Mouse (Mus musculus) hindbrain, embryonic 11.5 days (tissue): ENCODE data around the gene 9530068E07Rik. TPM values are rescaled to one million over a fixed set of nuclear protein-coding genes. Genes with fewer than 3 reads are reported as not detected.

Experiments
- ATAC-seq: fragments of 200-750 bp; cut with Nextera tagmentation; 2 replicates; pipeline ENCODE4 v1.8.0; 2017; ENCODE audit warnings: mild to moderate bottlenecking, moderate TSS enrichment, moderate library complexity; ENCODE audit not compliant: low FRiP score
- DNase-seq: peaks from one replicate; pipeline ENCODE4 v3.0.0-alpha.2; 2015; ENCODE audit warnings: low spot score
- H3K27ac ChIP-seq: fragments of 300-500 bp; sonication (generic); 2 replicates; pipeline ENCODE4 v1.5.1; 2014; ENCODE audit warnings: mild to moderate bottlenecking, low read depth, low read length
- H3K27me3 ChIP-seq: fragments of 300-500 bp; sonication (generic); 2 replicates; pipeline ENCODE4 v1.6.1; 2014; ENCODE audit warnings: mild to moderate bottlenecking, low read length, moderate library complexity, mixed read lengths; ENCODE audit not compliant: control insufficient read depth, insufficient read depth
- H3K36me3 ChIP-seq: fragments of 300-500 bp; sonication (generic); 2 replicates; pipeline ENCODE4 v1.6.1; 2014; ENCODE audit warnings: mild to moderate bottlenecking, low read length, moderate library complexity, mixed read lengths; ENCODE audit not compliant: control insufficient read depth, insufficient read depth
- H3K4me1 ChIP-seq: fragments of 300-500 bp; sonication (generic); replicated peaks from 2 replicates; pipeline ENCODE4 v1.6.1; 2014; ENCODE audit warnings: low read length, mixed read lengths; ENCODE audit not compliant: control insufficient read depth, insufficient read depth
- H3K4me2 ChIP-seq: fragments of 300-500 bp; sonication (generic); replicated peaks from 2 replicates; pipeline ENCODE4 v1.6.1; 2014; ENCODE audit warnings: mild to moderate bottlenecking, low read depth, low read length
- H3K4me3 ChIP-seq: fragments of 300-500 bp; sonication (generic); 2 replicates; pipeline ENCODE4 v1.5.1; 2014; ENCODE audit warnings: low read depth, low read length
- H3K9ac ChIP-seq: fragments of 300-500 bp; sonication (generic); 2 replicates; pipeline ENCODE4 v1.6.1; 2014; ENCODE audit warnings: low read depth, low read length
- H3K9me3 ChIP-seq: fragments of 300-500 bp; sonication (generic); 2 replicates; pipeline ENCODE4 v1.6.1; 2016; ENCODE audit warnings: low read length; ENCODE audit not compliant: control insufficient read depth
- WGBS: fragments of 180-500 bp; shearing (Covaris S2); extraction: QIAGEN DNeasy Blood & Tissue Kit; methylation state at CpG from one replicate; pipeline ENCODE4 v1.1.7; 2014; 5-methylcytosine and 5-hydroxymethylcytosine counted together
- polyA plus RNA-seq: library from polyadenylated mRNA; unstranded; fragments of >200 nt; fragmentation: Nextera tagmentation; extraction: Ambion mirVana; gene quantifications from 2 replicates; pipeline ENCODE4 v1.2.1, GENCODE M21; 2014

Gene 9530068E07Rik
- polyA plus RNA-seq, 1 experiment from 2014 or later = 171 TPM

- no peak for DNase-seq
- 92% methylated on average over 9 of the region's 9 CpGs for WGBS
- H3K36me3 ChIP-seq = no peaks in the 10 kb centered on the region
- H3K4me3 ChIP-seq = no peak overlapping the region
- no peak overlapping the region for H3K9ac ChIP-seq
- H3K9me3 ChIP-seq = no peaks in the 10 kb centered on the region
- H3K27ac ChIP-seq = no peak overlapping the region
- H3K4me2 ChIP-seq = no peak overlapping the region
- H3K4me1 ChIP-seq = 0 out of 2 replicates have a peak, but pooled peaks cover 2% of the 10 kb centered on the region
- no peaks in the 10 kb centered on the region for H3K27me3 ChIP-seq
- ATAC-seq = no peak
These were observed 26.7 kb upstream of the 9530068E07Rik start for GRCm38 (mm10) chr11:52369252-52370134.

DNA sequence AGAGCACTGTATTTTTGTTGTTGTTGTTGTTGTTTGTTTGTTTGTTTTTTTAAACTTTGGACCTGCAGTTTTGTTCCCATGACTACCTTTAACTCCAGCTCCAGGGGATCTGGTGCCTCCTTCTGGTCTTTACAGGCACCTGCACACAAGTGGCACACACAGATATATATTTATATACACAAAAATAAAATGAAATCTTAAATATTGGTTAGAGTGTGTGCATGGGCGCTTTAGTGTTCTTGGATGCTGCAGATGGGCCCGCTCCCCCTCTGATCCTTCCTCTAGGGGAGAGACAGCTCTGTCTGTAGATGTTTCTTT is 26.1 kb upstream of the 9530068E07Rik start:
- no peak overlapping the region for H3K4me2 ChIP-seq
- ATAC-seq = no peak
- H3K36me3 ChIP-seq = 0 out of 2 replicates have a peak, but pooled peaks cover 2% of the 10 kb centered on the region
- 95% methylated on average over 2 of the region's 2 CpGs for WGBS
- H3K27me3 ChIP-seq = no peaks in the 10 kb centered on the region
- H3K4me1 ChIP-seq = no peaks in the 10 kb centered on the region
- no peak overlapping the region for H3K9ac ChIP-seq
- no peak for DNase-seq
- no peaks in the 10 kb centered on the region for H3K9me3 ChIP-seq
- H3K27ac ChIP-seq = no peak overlapping the region
- H3K4me3 ChIP-seq = no peak overlapping the region

DNA sequence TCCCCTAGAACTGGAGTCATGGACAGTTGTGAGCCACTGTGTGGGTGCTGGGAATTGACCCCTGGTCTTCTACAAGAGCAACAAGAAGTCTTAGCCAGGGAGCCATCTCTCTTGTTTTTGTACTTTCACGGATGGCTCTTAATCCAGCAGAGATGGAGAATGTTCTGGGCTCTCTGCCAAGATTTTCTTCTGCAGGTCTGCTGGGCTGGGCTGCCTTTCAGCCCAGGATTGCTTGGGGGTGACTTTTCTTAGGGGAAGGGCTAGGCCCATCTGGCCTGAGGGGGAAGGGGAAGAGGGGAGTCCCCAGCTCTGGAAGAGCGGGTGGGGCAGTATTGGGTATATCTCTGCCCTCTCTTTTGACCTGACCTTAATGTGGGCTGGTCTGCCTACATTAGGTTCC is 25.7 kb upstream of the 9530068E07Rik start:
- H3K9me3 ChIP-seq = no peaks in the 10 kb centered on the region
- H3K9ac ChIP-seq = no peak overlapping the region
- H3K36me3 ChIP-seq = 0 out of 2 replicates have a peak, but pooled peaks cover 2% of the 10 kb centered on the region
- no peak for ATAC-seq
- no peak overlapping the region for H3K4me2 ChIP-seq
- no peak for DNase-seq
- no peaks in the 10 kb centered on the region for H3K4me1 ChIP-seq
- H3K27ac ChIP-seq = no peak overlapping the region
- no peak overlapping the region for H3K4me3 ChIP-seq
- WGBS = 69% methylated on average over 2 of the region's 2 CpGs
- no peaks in the 10 kb centered on the region for H3K27me3 ChIP-seq

GRCm38 (mm10) chr11:52373841-52374240 is 22.4 kb upstream of the 9530068E07Rik start:
- no peaks in the 10 kb centered on the region for H3K9me3 ChIP-seq
- ATAC-seq = no peak
- no peaks in the 10 kb centered on the region for H3K4me1 ChIP-seq
- H3K27ac ChIP-seq = no peak overlapping the region
- 0 out of 2 replicates have a peak, but pooled peaks cover 2% of the 10 kb centered on the region for H3K36me3 ChIP-seq
- H3K9ac ChIP-seq = no peak overlapping the region
- H3K27me3 ChIP-seq = no peaks in the 10 kb centered on the region
- H3K4me2 ChIP-seq = no peak overlapping the region
- no peak for DNase-seq
- 81% methylated on average over 7 of the region's 7 CpGs for WGBS
- H3K4me3 ChIP-seq = no peak overlapping the region

- no peak for ATAC-seq
- WGBS = 61% methylated on average over 6 of the region's 6 CpGs
These were observed 21.9 kb upstream of the 9530068E07Rik start for GRCm38 (mm10) chr11:52374340-52374739.

GRCm38 (mm10) chr11:52377579-52377978 is 18.6 kb upstream of the 9530068E07Rik start:
- 0 out of 2 replicates have a peak, but pooled peaks cover 2% of the 10 kb centered on the region for H3K36me3 ChIP-seq

More at GRCm38 (mm10) chr11:52374340-52374739, 21.9 kb upstream of the 9530068E07Rik start:
- Histone ChIP-seq H3K9me3 (no peaks in the 10 kb centered on the region), H3K4me2 (no peak overlapping the region), H3K36me3 (0 out of 2 replicates have a peak, but pooled peaks cover 2% of the 10 kb centered on the region), H3K4me1 (no peaks in the 10 kb centered on the region), H3K27me3 (no peaks in the 10 kb centered on the region), H3K4me3 (no peak overlapping the region), H3K27ac (no peak overlapping the region), H3K9ac (no peak overlapping the region)
- DNase-seq = peak; percentile 77

GRCm38 (mm10) chr11:52379241-52379640 is 17.0 kb upstream of the 9530068E07Rik start:
- 91% methylated on average over 3 of the region's 3 CpGs for WGBS
- 0 out of 2 replicates have a peak, but pooled peaks cover 2% of the 10 kb centered on the region for H3K36me3 ChIP-seq

More at GRCm38 (mm10) chr11:52377579-52377978, 18.6 kb upstream of the 9530068E07Rik start:
- 98% methylated on average over 4 of the region's 4 CpGs for WGBS
- H3K4me2 ChIP-seq = no peak overlapping the region
- ATAC-seq (no peak), DNase-seq (no peak)
- no peak overlapping the region for H3K4me3 ChIP-seq
- H3K9me3 ChIP-seq = no peaks in the 10 kb centered on the region
- no peaks in the 10 kb centered on the region for H3K4me1 ChIP-seq
- no peak overlapping the region for H3K9ac ChIP-seq
- H3K27ac ChIP-seq = no peak overlapping the region
- H3K27me3 ChIP-seq = no peaks in the 10 kb centered on the region

DNA sequence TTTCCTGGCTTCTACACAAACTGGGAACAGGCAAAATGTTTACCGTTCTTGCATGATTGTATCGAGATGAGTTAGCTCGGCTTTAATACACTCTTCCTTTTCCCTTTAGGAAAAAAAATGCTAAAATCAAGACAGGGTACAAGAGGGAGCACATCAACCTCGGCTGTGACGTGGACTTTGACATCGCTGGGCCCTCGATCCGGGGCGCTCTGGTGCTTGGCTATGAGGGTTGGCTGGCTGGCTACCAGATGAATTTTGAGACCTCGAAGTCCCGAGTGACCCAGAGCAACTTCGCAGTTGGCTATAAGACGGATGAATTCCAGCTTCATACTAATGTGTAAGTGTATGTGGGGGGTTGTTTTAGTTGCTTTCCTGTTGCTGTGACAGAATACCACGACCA is 12.5 kb upstream of the 9530068E07Rik start:
- Histone ChIP-seq H3K4me3 (no peak overlapping the region), H3K4me2 (no peak overlapping the region), H3K27me3 (no peaks in the 10 kb centered on the region), H3K4me1 (no peaks in the 10 kb centered on the region), H3K36me3 (peaks cover 5% of the 10 kb centered on the region), H3K27ac (no peak overlapping the region), H3K9ac (no peak overlapping the region), H3K9me3 (no peaks in the 10 kb centered on the region)
- ATAC-seq = no peak
- DNase-seq = no peak
- 94% methylated on average over 14 of the region's 14 CpGs for WGBS

More at GRCm38 (mm10) chr11:52379241-52379640, 17.0 kb upstream of the 9530068E07Rik start:
- Histone ChIP-seq H3K4me1 (no peaks in the 10 kb centered on the region), H3K9ac (no peak overlapping the region), H3K27me3 (no peaks in the 10 kb centered on the region), H3K4me3 (no peak overlapping the region), H3K4me2 (no peak overlapping the region), H3K27ac (no peak overlapping the region), H3K9me3 (no peaks in the 10 kb centered on the region)
- ATAC-seq = no peak
- DNase-seq = no peak

DNA sequence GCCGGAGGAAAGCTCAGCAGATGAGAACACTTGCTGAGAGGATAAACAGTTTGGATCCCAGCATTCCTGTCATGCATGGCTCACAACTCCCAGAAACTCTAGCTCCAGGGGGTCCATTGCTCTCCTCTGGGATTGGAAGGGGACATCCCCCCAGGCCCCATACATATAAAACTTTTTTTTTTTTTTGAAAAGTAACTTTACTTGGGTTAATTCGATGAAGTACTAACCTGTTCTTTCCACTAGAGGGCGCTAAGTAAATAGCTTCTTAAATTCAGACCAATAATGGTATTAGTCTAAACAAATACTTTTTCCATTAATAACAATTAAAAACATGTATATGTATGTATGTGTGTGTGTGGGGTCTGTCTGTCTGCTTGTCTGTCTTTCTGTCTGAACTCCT is 11.6 kb upstream of the 9530068E07Rik start:
- ATAC-seq (no peak), DNase-seq (peak; percentile 28)
- Histone ChIP-seq H3K9ac (no peak overlapping the region), H3K27me3 (no peaks in the 10 kb centered on the region), H3K4me1 (no peaks in the 10 kb centered on the region), H3K27ac (no peak overlapping the region), H3K4me2 (no peak overlapping the region), H3K4me3 (no peak overlapping the region), H3K36me3 (peaks cover 5% of the 10 kb centered on the region), H3K9me3 (no peaks in the 10 kb centered on the region)
- WGBS = 59% methylated on average over 3 of the region's 3 CpGs
